Mouse (Mus musculus): Measurements from ENCODE around the gene Notum. TPM values are rescaled to one million over a fixed set of nuclear protein-coding genes. Genes with fewer than 3 reads are reported as not detected.
A peak's percentile ranks its signal among the peaks of the same experiment; 100 is the strongest.

Notum gene
- polyA plus RNA-seq, 1 experiment from 2014 or later = 1.4 TPM

- H3K4me1 ChIP-seq (ENCODE audit: control insufficient read depth, insufficient read depth, low read length) = peaks cover 32% of the 10 kb centered on the region
- H3K4me2 ChIP-seq = no peak overlapping the region
- H3K27me3 ChIP-seq (ENCODE audit: control insufficient read depth, insufficient read depth, low read length) = no peaks in the 10 kb centered on the region
- peaks cover 7% of the 10 kb centered on the region; the same call in 1 of the 2 replicates for H3K36me3 ChIP-seq (ENCODE audit: control insufficient read depth, insufficient read depth, low read length)
- H3K4me3 ChIP-seq (ENCODE audit: low read depth, low read length) = no peak overlapping the region
- no peak overlapping the region for H3K27ac ChIP-seq (ENCODE audit: low read depth, low read length)
- no peak overlapping the region for H3K9ac ChIP-seq (ENCODE audit: low read length)
- H3K9me3 ChIP-seq (ENCODE audit: control insufficient read depth, low read length) = no peaks in the 10 kb centered on the region
- DNase-seq (ENCODE audit: low spot score, missing footprints) = no peak
- ATAC-seq (ENCODE audit: low FRiP score) = no peak
- 96% methylated on average over 23 of the region's 23 CpGs for WGBS
Observed at GRCm38 (mm10) chr11:120628601-120629340, 32.2 kb downstream of the Notum start.

- no peak overlapping the region for H3K4me3 ChIP-seq (ENCODE audit: low read depth, low read length)
- no peaks in the 10 kb centered on the region for H3K27me3 ChIP-seq (ENCODE audit: control insufficient read depth, insufficient read depth, low read length)
- peaks cover 32% of the 10 kb centered on the region for H3K4me1 ChIP-seq (ENCODE audit: control insufficient read depth, insufficient read depth, low read length)
- H3K9me3 ChIP-seq (ENCODE audit: control insufficient read depth, low read length) = no peaks in the 10 kb centered on the region
- DNase-seq (ENCODE audit: low spot score, missing footprints) = no peak
- no peak for ATAC-seq (ENCODE audit: low FRiP score)
- H3K27ac ChIP-seq (ENCODE audit: low read depth, low read length) = no peak overlapping the region
- H3K9ac ChIP-seq (ENCODE audit: low read length) = no peak overlapping the region
- H3K36me3 ChIP-seq (ENCODE audit: control insufficient read depth, insufficient read depth, low read length) = peaks cover 7% of the 10 kb centered on the region; the same call in 1 of the 2 replicates
- no peak overlapping the region for H3K4me2 ChIP-seq
- WGBS = 86% methylated on average over 22 of the region's 22 CpGs
Observed at GRCm38 (mm10) chr11:120627468-120628300, 33.3 kb downstream of the Notum start.

- peaks cover 7% of the 10 kb centered on the region; the same call in 1 of the 2 replicates for H3K36me3 ChIP-seq (ENCODE audit: control insufficient read depth, insufficient read depth, low read length)
- DNase-seq (ENCODE audit: low spot score, missing footprints) = peak; percentile 70
- H3K27me3 ChIP-seq (ENCODE audit: control insufficient read depth, insufficient read depth, low read length) = no peaks in the 10 kb centered on the region
- no peak overlapping the region for H3K27ac ChIP-seq (ENCODE audit: low read depth, low read length)
- no peak overlapping the region for H3K9ac ChIP-seq (ENCODE audit: low read length)
- no peaks in the 10 kb centered on the region for H3K9me3 ChIP-seq (ENCODE audit: control insufficient read depth, low read length)
- no peak overlapping the region for H3K4me2 ChIP-seq
- H3K4me3 ChIP-seq (ENCODE audit: low read depth, low read length) = no peak overlapping the region
- ATAC-seq (ENCODE audit: low FRiP score) = no peak
- 90% methylated on average over 11 of the region's 11 CpGs for WGBS
- H3K4me1 ChIP-seq (ENCODE audit: control insufficient read depth, insufficient read depth, low read length) = peaks cover 27% of the 10 kb centered on the region
Observed at GRCm38 (mm10) chr11:120626785-120627467, 34.0 kb downstream of the Notum start.

- Histone ChIP-seq H3K27ac (ENCODE audit: low read depth, low read length) (peak within 1 kb of the TSS; percentile 57), H3K36me3 (ENCODE audit: control insufficient read depth, insufficient read depth, low read length) (peaks cover 14% of the 10 kb centered on the region), H3K9ac (ENCODE audit: low read length) (peak within 1 kb of the TSS; percentile 80), H3K4me3 (ENCODE audit: low read depth, low read length) (peak within 1 kb of the TSS; percentile 99), H3K4me2 (peak within 1 kb of the TSS; percentile 97), H3K4me1 (ENCODE audit: control insufficient read depth, insufficient read depth, low read length) (peaks cover 12% of the 10 kb centered on the region), H3K27me3 (ENCODE audit: control insufficient read depth, insufficient read depth, low read length) (no peaks in the 10 kb centered on the region), H3K9me3 (ENCODE audit: control insufficient read depth, low read length) (no peaks in the 10 kb centered on the region)
- DNase-seq (ENCODE audit: low spot score, missing footprints) (no peak), ATAC-seq (ENCODE audit: low FRiP score) (peak; percentile 67)
- WGBS = 21% methylated on average over 5 of the region's 5 CpGs
Observed at GRCm38 (mm10) chr11:120625152-120625775, 35.7 kb downstream of the Notum start, which contains the start of gene Sirt7. Gene Sirt7, minus strand, starts transcription at chr11:120625240.

GRCm38 (mm10) chr11:120624680-120625111, 36.3 kb downstream of the Notum start:
- DNase-seq (ENCODE audit: low spot score, missing footprints) (peak; percentile 97), ATAC-seq (ENCODE audit: low FRiP score) (peak; percentile 83)
- WGBS = under 1% methylated on average over 51 of the region's 53 CpGs
- peaks cover 19% of the 10 kb centered on the region for H3K36me3 ChIP-seq (ENCODE audit: control insufficient read depth, insufficient read depth, low read length)
- peak overlapping the region; percentile 97 for H3K4me2 ChIP-seq
- peak overlapping the region; percentile 99 for H3K4me3 ChIP-seq (ENCODE audit: low read depth, low read length)
- H3K27me3 ChIP-seq (ENCODE audit: control insufficient read depth, insufficient read depth, low read length) = no peaks in the 10 kb centered on the region
- peak overlapping the region; percentile 80 for H3K9ac ChIP-seq (ENCODE audit: low read length)
- H3K4me1 ChIP-seq (ENCODE audit: control insufficient read depth, insufficient read depth, low read length) = peaks cover 9% of the 10 kb centered on the region
- H3K9me3 ChIP-seq (ENCODE audit: control insufficient read depth, low read length) = no peaks in the 10 kb centered on the region
- H3K27ac ChIP-seq (ENCODE audit: low read depth, low read length) = peak overlapping the region; percentile 57

GRCm38 (mm10) chr11:120623961-120624679, 36.9 kb downstream of the Notum start:
- DNase-seq (ENCODE audit: low spot score, missing footprints) (peak; percentile 89), ATAC-seq (ENCODE audit: low FRiP score) (peak; percentile 57)
- peak overlapping the region; percentile 97 for H3K4me2 ChIP-seq
- peak overlapping the region; percentile 99 for H3K4me3 ChIP-seq (ENCODE audit: low read depth, low read length)
- no peaks in the 10 kb centered on the region for H3K27me3 ChIP-seq (ENCODE audit: control insufficient read depth, insufficient read depth, low read length)
- H3K9me3 ChIP-seq (ENCODE audit: control insufficient read depth, low read length) = no peaks in the 10 kb centered on the region
- peak overlapping the region; percentile 57 for H3K27ac ChIP-seq (ENCODE audit: low read depth, low read length)
- 13% methylated on average over 30 of the region's 30 CpGs for WGBS
- peak overlapping the region; percentile 80 for H3K9ac ChIP-seq (ENCODE audit: low read length)
- H3K36me3 ChIP-seq (ENCODE audit: control insufficient read depth, insufficient read depth, low read length) = peaks cover 19% of the 10 kb centered on the region
- peaks cover 9% of the 10 kb centered on the region for H3K4me1 ChIP-seq (ENCODE audit: control insufficient read depth, insufficient read depth, low read length)

- Histone ChIP-seq H3K4me1 (ENCODE audit: control insufficient read depth, insufficient read depth, low read length) (peaks cover 11% of the 10 kb centered on the region), H3K4me3 (ENCODE audit: low read depth, low read length) (no peak overlapping the region), H3K27me3 (ENCODE audit: control insufficient read depth, insufficient read depth, low read length) (no peaks in the 10 kb centered on the region), H3K36me3 (ENCODE audit: control insufficient read depth, insufficient read depth, low read length) (peaks cover 23% of the 10 kb centered on the region), H3K9ac (ENCODE audit: low read length) (no peak overlapping the region), H3K27ac (ENCODE audit: low read depth, low read length) (no peak overlapping the region), H3K4me2 (no peak overlapping the region), H3K9me3 (ENCODE audit: control insufficient read depth, low read length) (no peaks in the 10 kb centered on the region)
- 95% methylated on average over 6 of the region's 6 CpGs for WGBS
- ATAC-seq (ENCODE audit: low FRiP score) = no peak
- no peak for DNase-seq (ENCODE audit: low spot score, missing footprints)
Observed at GRCm38 (mm10) chr11:120622805-120623204, 38.2 kb downstream of the Notum start.

- H3K9me3 ChIP-seq (ENCODE audit: control insufficient read depth, low read length) = no peaks in the 10 kb centered on the region
- ATAC-seq (ENCODE audit: low FRiP score) = no peak
- no peak overlapping the region for H3K9ac ChIP-seq (ENCODE audit: low read length)
- H3K36me3 ChIP-seq (ENCODE audit: control insufficient read depth, insufficient read depth, low read length) = peaks cover 20% of the 10 kb centered on the region
- 95% methylated on average over 14 of the region's 14 CpGs for WGBS
- no peak overlapping the region for H3K4me3 ChIP-seq (ENCODE audit: low read depth, low read length)
- peak; percentile 28 for DNase-seq (ENCODE audit: low spot score, missing footprints)
- no peak overlapping the region for H3K4me2 ChIP-seq
- H3K4me1 ChIP-seq (ENCODE audit: control insufficient read depth, insufficient read depth, low read length) = peaks cover 16% of the 10 kb centered on the region
- no peak overlapping the region for H3K27ac ChIP-seq (ENCODE audit: low read depth, low read length)
- no peaks in the 10 kb centered on the region for H3K27me3 ChIP-seq (ENCODE audit: control insufficient read depth, insufficient read depth, low read length)
Observed at GRCm38 (mm10) chr11:120620195-120620594, 40.8 kb downstream of the Notum start.
